Mouse (Mus musculus): Measurements from ENCODE around the gene Mrpl53.

GRCm38 (mm10) chr6:83092416-83093127 lies 16.3 kb upstream of the Mrpl53 start:
- TF ChIP-seq CTCF (conservative IDR thresholded peaks at IDR 0.05; ENCODE audit: insufficient read depth, insufficient read length, low read depth, low read length) (no peak), POLR2A (IDR thresholded peaks at IDR 0.05; ENCODE audit: low read depth, low read length) (no peak)

All from kidney, adult 2 months (tissue).